Mouse (Mus musculus) MEL (cell line): ENCODE measurements around the gene Top3b. TPM values are rescaled to one million over a fixed set of nuclear protein-coding genes. Genes with fewer than 3 reads are reported as not detected.
A peak's percentile ranks its signal among the peaks of the same experiment; 100 is the strongest.

Experiments used
- DNase-seq: peaks from one replicate; pipeline ENCODE4 v3.0.0; 2011; ENCODE audit warnings: low read depth, low spot score
- H3K27ac ChIP-seq: 2 replicates; pipeline ENCODE4 v1.5.1; 2012; ENCODE audit warnings: low read depth, mild to moderate bottlenecking, control low read depth, low read length, moderate library complexity; ENCODE audit not compliant: control insufficient read depth
- H3K27me3 ChIP-seq, 2 experiments: fragments of 150-350 bp in 1 of 2; sonication (generic) in 1 of 2; 2 replicates each; pipeline ENCODE4 v1.6.1; 2012; ENCODE audit warnings: low read length in 2 of 2, mild to moderate bottlenecking in 2 of 2, improper control_type of control experiment in 1 of 2, moderate library complexity in 1 of 2; ENCODE audit not compliant: insufficient read depth in 2 of 2, control insufficient read depth in 1 of 2
- H3K36me3 ChIP-seq, 2 experiments: 2 replicates each; pipeline ENCODE4 v1.6.1; 2012 to 2014; ENCODE audit warnings: low read length in 2 of 2, improper control_type of control experiment in 1 of 2, inconsistent platforms in 1 of 2, mild to moderate bottlenecking in 1 of 2; ENCODE audit not compliant: insufficient read depth in 2 of 2, control insufficient read depth in 1 of 2
- H3K4me1 ChIP-seq, 2 experiments: fragments of 150-350 bp in 1 of 2; sonication (generic) in 1 of 2; 2 replicates each; pipeline ENCODE4 v1.6.1; 2012; ENCODE audit warnings: low read length in 2 of 2, improper control_type of control experiment in 1 of 2, mild to moderate bottlenecking in 1 of 2; ENCODE audit not compliant: insufficient read depth in 2 of 2, control insufficient read depth in 1 of 2
- H3K4me3 ChIP-seq, 2 experiments: fragments of 150-350 bp in 1 of 2; sonication (generic) in 1 of 2; 2 replicates each; pipeline ENCODE4 v1.5.1; 2012; ENCODE audit warnings: low read depth in 2 of 2, low read length in 2 of 2, mild to moderate bottlenecking in 2 of 2, moderate library complexity in 2 of 2, control low read depth in 1 of 2, improper control_type of control experiment in 1 of 2; ENCODE audit not compliant: control insufficient read depth in 1 of 2, insufficient read depth in 1 of 2
- H3K79me2 ChIP-seq: 2 replicates; pipeline ENCODE4 v1.6.1; 2012; ENCODE audit warnings: mild to moderate bottlenecking, low read length, moderate library complexity; ENCODE audit not compliant: control insufficient read depth, poor library complexity, insufficient read depth
- H3K9ac ChIP-seq: 2 replicates; pipeline ENCODE4 v1.6.1; 2012; ENCODE audit warnings: low read depth, mild to moderate bottlenecking, control low read depth, low read length, moderate library complexity; ENCODE audit not compliant: control insufficient read depth, poor library complexity, severe bottlenecking
- H3K9me3 ChIP-seq: fragments of 150-350 bp; sonication (generic); replicated peaks from 2 replicates; pipeline ENCODE4 v1.6.1; 2012; ENCODE audit warnings: mild to moderate bottlenecking, low read length, improper control_type of control experiment, moderate library complexity; ENCODE audit not compliant: insufficient read depth
- CHD1 ChIP-seq: IDR thresholded peaks from 2 replicates; pipeline ENCODE4 v1.6.1; 2012; ENCODE audit warnings: low read depth, mild to moderate bottlenecking, inconsistent platforms, low read length, improper control_type of control experiment
- CHD2 ChIP-seq: IDR thresholded peaks from 2 replicates; pipeline ENCODE4 v1.6.1; 2011; ENCODE audit warnings: low read length, improper control_type of control experiment
- CTCF ChIP-seq, 3 experiments: IDR thresholded peaks in 2 of 3; conservative IDR thresholded peaks in 1 of 3; 2 replicates each; pipeline ENCODE4 v1.5.1; 2011 to 2012; ENCODE audit warnings: low read length in 3 of 3, low read depth in 2 of 3, mild to moderate bottlenecking in 2 of 3, improper control_type of control experiment in 1 of 3, inconsistent platforms in 1 of 3, mixed read lengths in 1 of 3, moderate library complexity in 1 of 3; ENCODE audit not compliant: control insufficient read depth in 1 of 3, insufficient read depth in 1 of 3, poor library complexity in 1 of 3, severe bottlenecking in 1 of 3
- E2F4 ChIP-seq: IDR thresholded peaks from 2 replicates; pipeline ENCODE4 v1.6.1; 2011; ENCODE audit warnings: low read depth, low read length, improper control_type of control experiment, borderline replicate concordance
- EP300 ChIP-seq, 2 experiments: IDR thresholded peaks; 2 replicates each; pipeline ENCODE4 v1.6.1; 2011; ENCODE audit warnings: improper control_type of control experiment in 2 of 2, low read length in 2 of 2, low read depth in 1 of 2, mild to moderate bottlenecking in 1 of 2
- GABPA ChIP-seq: IDR thresholded peaks from 2 replicates; pipeline ENCODE4 v1.6.1; 2012; ENCODE audit warnings: low read depth, mild to moderate bottlenecking, inconsistent platforms, low read length, improper control_type of control experiment, moderate library complexity
- JUND ChIP-seq: IDR thresholded peaks from 2 replicates; pipeline ENCODE4 v1.6.1; 2011; ENCODE audit warnings: low read depth, mild to moderate bottlenecking, improper control_type of control experiment, low read length
- MAX ChIP-seq: IDR thresholded peaks from 2 replicates; pipeline ENCODE4 v1.6.1; 2011; ENCODE audit warnings: low read length, improper control_type of control experiment
- MEF2A ChIP-seq: IDR thresholded peaks from 2 replicates; pipeline ENCODE4 v1.6.1; 2014; ENCODE audit warnings: low read depth, mild to moderate bottlenecking, inconsistent platforms, low read length, improper control_type of control experiment; ENCODE audit not compliant: poor library complexity, insufficient replicate concordance, severe bottlenecking; ENCODE audit errors: extremely low read depth
- MYB ChIP-seq: IDR thresholded peaks from 2 replicates; pipeline ENCODE4 v1.6.1; 2011; ENCODE audit warnings: mild to moderate bottlenecking, low read depth, low read length, improper control_type of control experiment
- NELFE ChIP-seq: IDR thresholded peaks from 2 replicates; pipeline ENCODE4 v1.6.1; 2011; ENCODE audit warnings: low read depth, low read length, improper control_type of control experiment
- NRF1 ChIP-seq: IDR thresholded peaks from 2 replicates; pipeline ENCODE4 v1.6.1; 2014; ENCODE audit warnings: low read depth, mild to moderate bottlenecking, inconsistent platforms, low read length, improper control_type of control experiment, moderate library complexity; ENCODE audit not compliant: poor library complexity, insufficient read depth, severe bottlenecking
- POLR2A ChIP-seq, 2 experiments: IDR thresholded peaks; 2 replicates each; pipeline ENCODE4 v1.6.1; 2011 to 2012; ENCODE audit warnings: low read length in 2 of 2, mild to moderate bottlenecking in 2 of 2, control low read depth in 1 of 2, improper control_type of control experiment in 1 of 2, low read depth in 1 of 2, moderate library complexity in 1 of 2; ENCODE audit not compliant: control insufficient read depth in 1 of 2, insufficient read depth in 1 of 2, poor library complexity in 1 of 2
- RAD21 ChIP-seq: IDR thresholded peaks from 2 replicates; pipeline ENCODE4 v1.6.1; 2011; ENCODE audit warnings: mild to moderate bottlenecking, low read depth, low read length, improper control_type of control experiment
- SMC3 ChIP-seq: IDR thresholded peaks from 2 replicates; pipeline ENCODE4 v1.6.1; 2011; ENCODE audit warnings: low read depth, low read length, improper control_type of control experiment
- TBP ChIP-seq: IDR thresholded peaks from 2 replicates; pipeline ENCODE4 v1.8.0; 2011; ENCODE audit warnings: low read depth, low read length, improper control_type of control experiment
- ZC3H11A ChIP-seq: IDR thresholded peaks from 2 replicates; pipeline ENCODE4 v1.6.1; 2012; ENCODE audit warnings: low read depth, mild to moderate bottlenecking, inconsistent platforms, low read length, improper control_type of control experiment
- ZNF384 ChIP-seq: IDR thresholded peaks from 2 replicates; pipeline ENCODE4 v1.6.1; 2012; ENCODE audit warnings: low read depth, mild to moderate bottlenecking, inconsistent platforms, low read length, improper control_type of control experiment
- polyA plus RNA-seq, 2 experiments: library from polyadenylated mRNA; stranded (reverse) in 1 of 2; unstranded in 1 of 2; fragments of >175 nt in 1 of 2; fragments of >200 nt in 1 of 2; gene quantifications; 2 replicates each; pipeline versions ENCODE4 v1.2.1 to v1.2.4; 2012; ENCODE audit warnings: low replicate concordance in 2 of 2, low read depth in 1 of 2; ENCODE audit not compliant: insufficient read length in 2 of 2, insufficient read depth in 1 of 2, missing spikeins in 1 of 2
- total RNA-seq: library from RNA; depleted of rRNA; stranded (reverse); fragments of 300-350 nt; gene quantifications from 2 replicates; pipeline ENCODE4 v1.2.3, GENCODE M21; 2012

Top3b gene
- total and polyA plus RNA-seq, 3 experiments: 50.5 to 93.2 TPM; not detected in 1

DNA sequence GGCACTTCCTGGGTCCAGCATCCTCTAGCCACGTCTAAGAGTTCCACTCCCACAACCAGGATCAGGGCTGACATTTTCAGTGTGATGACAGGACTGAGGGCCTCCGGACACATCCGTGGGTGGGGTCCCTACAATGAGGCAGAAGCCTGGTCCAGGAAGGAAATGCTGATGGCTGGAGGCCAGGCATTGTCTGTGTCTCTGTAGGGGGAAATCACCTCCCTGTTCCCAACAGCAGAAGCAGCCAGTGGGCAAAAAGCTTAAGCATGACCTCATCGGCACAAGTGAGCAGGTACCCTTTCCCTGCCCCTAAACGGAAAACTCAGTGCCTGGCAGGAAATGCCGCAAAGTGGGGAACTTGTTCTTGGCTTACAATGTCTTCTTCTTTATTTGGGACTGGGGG lies 37.3 kb downstream of the Top3b start:
- no peak overlapping the region for H3K27ac ChIP-seq
- H3K27me3 ChIP-seq: no peaks in the 10 kb centered on the region
- peaks cover 0 to 6% of the 10 kb centered on the region in 2 experiments; a peak in 1 of 4 replicates for H3K36me3 ChIP-seq

DNA sequence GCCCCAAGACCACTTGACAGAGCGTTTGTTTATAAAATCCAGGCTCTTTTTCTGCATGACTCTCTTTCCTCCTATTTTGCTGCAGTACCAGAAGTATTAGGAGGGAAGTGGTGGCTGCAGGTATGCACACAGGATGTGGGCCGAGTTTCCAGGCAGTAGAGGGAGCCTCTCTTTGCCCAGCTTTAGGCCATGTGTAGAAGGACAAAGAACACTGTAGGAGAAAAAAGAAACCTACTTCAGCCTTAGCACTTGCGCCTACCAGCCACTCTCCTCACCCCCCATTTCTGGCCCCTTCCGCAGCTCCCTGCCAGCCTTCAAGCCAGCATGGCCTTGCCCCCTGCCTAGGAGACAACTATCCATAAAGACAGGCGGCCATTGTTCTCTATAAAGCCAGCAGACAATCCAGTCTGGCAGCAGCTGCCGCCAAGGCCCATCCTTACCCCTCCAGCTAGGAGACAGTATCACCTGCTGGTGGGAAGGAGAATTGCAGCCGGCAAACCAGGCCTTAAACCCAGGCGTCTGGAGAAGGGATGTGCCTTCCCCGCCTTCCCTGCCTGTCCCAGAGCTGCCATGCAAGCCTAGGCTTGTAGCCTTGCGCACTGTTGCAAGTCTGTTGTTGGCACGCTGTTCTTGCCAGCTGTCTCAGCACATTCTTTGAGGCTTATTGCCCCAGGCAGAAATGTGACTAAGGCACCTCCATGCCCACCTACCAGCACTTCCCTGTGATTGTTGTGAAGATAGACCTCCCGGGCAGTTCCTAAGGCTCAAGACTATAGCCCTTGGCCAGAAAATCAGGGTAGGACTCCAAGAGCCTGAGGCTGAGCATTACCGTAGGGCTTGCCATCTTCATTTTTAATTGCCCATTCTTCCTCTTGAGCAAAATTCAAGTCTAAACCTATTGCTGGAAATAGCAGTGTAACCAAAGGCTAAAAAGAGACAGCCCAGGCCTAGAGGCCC lies 41.4 kb downstream of the Top3b start:
- H3K79me2 ChIP-seq: no peaks in the 10 kb centered on the region
- H3K9ac ChIP-seq: no peak overlapping the region
- H3K27me3 ChIP-seq: no peaks in the 10 kb centered on the region
- TF ChIP-seq RAD21 (peak; percentile 81), ZNF384 (no peak), EP300 (IDR thresholded peaks at IDR 0.05; ENCODE audit: low read depth in 1 of 2, low read length in 2 of 2) (no peak), ZC3H11A (peak; percentile 55), MAX (no peak), NRF1 (no peak), MEF2A (no peak), NELFE (no peak), E2F4 (no peak), POLR2A (IDR thresholded peaks at IDR 0.05; ENCODE audit: control insufficient read depth in 1 of 2, insufficient read depth in 1 of 2, low read depth in 1 of 2, low read length in 2 of 2, poor library complexity in 1 of 2) (no peak), SMC3 (peak; percentile 81), CTCF (IDR thresholded peaks at IDR 0.05 in 2 of 3, conservative IDR thresholded peaks at IDR 0.05 in 1 of 3; ENCODE audit: control insufficient read depth in 1 of 3, insufficient read depth in 1 of 3, low read depth in 2 of 3, low read length in 3 of 3, poor library complexity in 1 of 3, severe bottlenecking in 1 of 3) (peak; percentile 81 to 94 (median 84))
- no peaks in the 10 kb centered on the region for H3K4me1 ChIP-seq
- no peak overlapping the region for H3K27ac ChIP-seq
- peaks cover 0 to 6% of the 10 kb centered on the region in 2 experiments; a peak in 2 of 4 replicates for H3K36me3 ChIP-seq
- peak; percentile 74 for DNase-seq
- H3K4me3 ChIP-seq: no peak overlapping the region
- no peaks in the 10 kb centered on the region for H3K9me3 ChIP-seq

More for the DNA sequence above, 37.3 kb downstream of the Top3b start:
- H3K4me1 ChIP-seq: no peaks in the 10 kb centered on the region
- DNase-seq: no peak
- H3K79me2 ChIP-seq: no peaks in the 10 kb centered on the region
- no peak overlapping the region for H3K4me3 ChIP-seq
- no peaks in the 10 kb centered on the region for H3K9me3 ChIP-seq
- no peak overlapping the region for H3K9ac ChIP-seq
- no peak for TF ChIP-seq MYB
- no peak for TF ChIP-seq TBP
- TF ChIP-seq GABPA: no peak
- no peak for TF ChIP-seq MAX
- TF ChIP-seq CHD2: no peak
- no peak for TF ChIP-seq CHD1
- TF ChIP-seq SMC3: no peak
- TF ChIP-seq NRF1: no peak
- TF ChIP-seq EP300 (IDR thresholded peaks at IDR 0.05; ENCODE audit: low read depth in 1 of 2, low read length in 2 of 2): no peak
- TF ChIP-seq JUND: no peak
